Mouse (Mus musculus) erythroid progenitor cell, adult 5-6 weeks (primary cell): Measurements from ENCODE around the gene Hipk2. TPM values are rescaled to one million over a fixed set of nuclear protein-coding genes. Genes with fewer than 3 reads are reported as not detected.
A peak's percentile ranks its signal among the peaks of the same experiment; 100 is the strongest.

Source experiments
- ATAC-seq: replicated peaks from 2 replicates; pipeline ENCODE4 v1.8.0; 2016; ENCODE audit warnings: moderate number of reproducible peaks, mild to moderate bottlenecking, moderate TSS enrichment, inconsistent platforms; ENCODE audit not compliant: poor library complexity, low FRiP score, severe bottlenecking
- total RNA-seq, 2 experiments: library from RNA; stranded (forward) in 1 of 2; stranded (reverse) in 1 of 2; fragments of 150-400 nt in 1 of 2; fragments of 186-747, 209-891 nt in 1 of 2; gene quantifications; 2 replicates each; pipeline versions ENCODE4 v1.2.3 to v1.2.4; 2015 to 2017; ENCODE audit warnings: low replicate concordance in 2 of 2

The Hipk2 gene
- total RNA-seq, 2 experiments from 2014 or later, result 160 to 280 TPM

DNA sequence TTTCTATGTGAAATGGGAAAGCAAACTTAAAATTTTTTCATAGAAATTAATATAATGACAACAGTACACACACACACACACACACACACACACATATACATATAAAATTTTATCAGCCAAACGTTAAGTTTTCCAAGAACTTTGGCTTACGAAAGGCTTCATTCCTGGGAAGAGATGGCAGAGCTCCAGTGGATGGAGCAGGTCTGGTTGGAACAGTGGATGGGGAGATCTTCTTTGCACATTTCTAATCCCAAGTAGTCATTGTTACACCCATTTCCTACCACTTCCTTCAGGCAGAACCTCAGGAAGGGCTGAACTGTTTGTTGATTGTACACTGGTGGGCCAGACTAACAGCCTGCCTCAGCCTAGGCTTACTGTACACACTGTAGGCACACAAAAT lies 106.3 kb downstream of the Hipk2 start:
- ATAC-seq, result no peak

DNA sequence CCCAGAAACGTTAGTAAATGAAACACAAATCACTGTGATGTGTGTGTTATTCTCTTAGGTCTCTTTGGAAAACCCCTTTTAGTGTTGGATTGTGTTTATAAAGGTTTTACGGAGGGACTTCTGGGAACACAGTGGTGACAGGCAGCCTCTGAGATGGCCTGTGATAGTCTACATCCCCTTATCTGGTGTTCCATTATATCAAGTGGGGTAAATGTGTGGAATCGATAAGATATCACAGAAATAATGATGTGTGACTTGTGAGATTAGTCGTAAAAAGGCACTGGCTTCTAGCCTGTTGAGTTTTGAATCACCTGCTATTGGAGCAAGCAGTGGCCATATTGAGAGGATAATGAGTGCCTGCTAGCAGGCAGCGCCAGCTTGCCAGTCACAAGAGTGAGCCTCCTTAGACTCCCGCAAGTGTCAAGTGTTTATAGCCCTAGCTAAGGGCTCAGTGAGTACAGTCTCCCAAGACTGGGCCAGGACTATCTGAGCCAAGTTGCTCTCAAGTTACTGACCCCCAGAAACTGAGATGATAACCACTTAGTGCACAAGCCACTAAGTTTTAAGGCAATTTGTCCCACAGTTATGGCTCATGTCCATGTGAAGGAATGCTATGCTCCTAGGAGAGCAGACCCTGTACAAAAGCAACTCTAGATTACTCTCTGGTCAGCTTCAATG lies 113.2 kb downstream of the Hipk2 start:
- 0 out of 2 replicates have a peak, but pooled peaks have one; percentile 20 for ATAC-seq

DNA sequence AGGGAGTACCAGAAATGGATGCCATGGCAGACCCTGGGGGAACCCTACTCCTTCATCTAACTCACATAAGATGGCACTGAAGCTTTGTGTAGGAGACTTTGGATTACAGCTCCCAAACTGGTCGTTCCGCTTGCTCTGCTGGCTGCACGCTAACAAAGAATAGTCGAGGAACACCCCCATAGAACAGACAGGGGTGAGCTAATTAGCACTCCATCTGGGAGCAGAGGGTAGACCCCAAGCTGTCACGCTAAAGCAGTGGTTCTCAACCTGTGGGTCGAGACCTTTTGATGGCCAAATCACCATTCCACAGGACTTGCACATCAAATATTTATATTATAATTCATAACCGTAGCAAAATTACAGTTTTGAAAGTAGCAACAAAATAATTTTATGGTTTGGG lies 114.0 kb downstream of the Hipk2 start:
- ATAC-seq, result no peak

DNA sequence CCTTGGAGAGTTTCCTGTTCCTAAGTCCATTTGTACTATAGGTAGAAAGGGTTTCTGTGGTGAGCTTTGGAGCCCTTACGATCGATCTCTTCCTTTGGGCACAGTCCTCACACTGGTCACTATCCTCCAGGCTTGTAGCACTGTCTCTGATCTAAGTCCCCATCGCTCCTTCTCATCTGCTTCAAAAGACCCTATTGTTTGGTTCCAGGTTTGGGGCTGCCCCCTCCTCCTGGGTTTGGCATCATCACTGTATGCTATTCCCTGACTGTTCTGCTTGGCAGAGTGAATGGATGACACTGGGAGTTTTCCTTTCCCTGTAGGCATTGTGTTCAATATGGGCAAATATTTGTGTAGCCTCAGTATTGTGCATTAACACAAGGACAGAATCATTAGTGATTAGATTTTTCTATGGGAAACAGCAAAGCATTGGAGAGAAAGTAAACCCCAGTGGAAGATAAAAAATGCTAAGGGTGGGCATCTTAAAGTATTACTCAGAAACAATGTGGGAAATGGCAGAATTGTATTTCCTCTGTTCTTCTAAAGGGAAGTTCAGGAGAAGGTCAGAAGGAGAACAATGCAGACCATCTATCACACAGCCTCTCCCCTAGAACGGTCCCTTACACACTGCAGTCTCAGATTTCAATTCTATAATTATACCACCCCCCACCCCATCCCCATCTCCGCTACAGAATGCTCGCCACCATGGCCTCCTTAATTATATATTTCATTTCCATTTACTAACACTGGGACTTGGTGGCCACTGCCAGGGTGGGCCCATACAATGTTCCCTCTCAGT lies 114.9 kb downstream of the Hipk2 start:
- ATAC-seq, result no peak

DNA sequence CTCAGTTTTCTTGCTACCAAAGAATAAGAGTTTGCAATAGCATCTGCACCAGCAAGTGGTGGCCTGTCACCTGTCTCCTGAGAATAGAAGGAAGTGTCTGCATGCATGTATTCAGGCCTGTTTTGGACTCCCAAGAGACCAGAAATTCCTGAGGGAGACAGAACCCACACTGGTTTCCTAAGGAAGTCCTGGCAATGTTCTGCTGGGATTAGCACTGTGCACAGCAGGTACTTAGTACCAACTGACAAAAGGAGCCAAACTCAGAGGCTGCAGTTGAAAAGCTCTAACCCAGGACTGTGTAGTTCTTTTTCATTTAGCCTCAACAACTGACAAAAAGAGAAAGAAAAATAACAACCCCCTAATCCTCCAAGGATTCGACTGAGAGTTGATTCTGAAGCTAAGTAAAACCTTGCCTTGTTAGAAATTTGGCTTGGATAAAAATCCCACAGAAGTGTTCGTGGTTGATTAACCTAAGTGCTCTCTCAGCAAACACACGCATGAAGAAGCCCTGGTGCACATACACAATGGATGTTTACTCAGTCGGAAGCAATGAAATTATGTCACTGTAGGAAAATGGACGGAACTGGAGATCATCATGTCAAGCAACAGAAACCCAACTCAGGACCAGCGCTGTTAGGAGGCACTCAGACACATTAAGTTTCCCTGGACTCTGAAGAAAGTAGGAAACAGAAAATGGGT lies 115.9 kb downstream of the Hipk2 start:
- ATAC-seq, result no peak

DNA sequence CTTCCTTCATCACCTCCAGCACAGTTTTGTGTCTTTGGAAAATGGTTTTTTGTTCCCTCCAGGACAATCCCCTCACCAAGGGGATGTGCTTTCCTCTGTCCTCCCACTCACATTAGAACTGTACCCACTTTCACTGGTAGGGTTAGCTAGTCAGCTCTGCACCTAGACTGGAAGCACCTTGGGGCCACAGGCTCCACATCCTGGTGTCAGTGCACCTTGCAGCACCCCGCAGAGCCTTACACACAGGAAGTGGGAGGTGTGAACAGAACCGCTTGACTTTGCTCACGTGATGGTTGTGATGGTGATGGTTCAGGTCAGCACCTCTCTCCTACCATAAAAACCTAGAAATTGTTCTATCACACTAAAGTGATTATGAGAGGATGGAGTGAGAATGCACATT lies 116.8 kb downstream of the Hipk2 start:
- no peak for ATAC-seq

DNA sequence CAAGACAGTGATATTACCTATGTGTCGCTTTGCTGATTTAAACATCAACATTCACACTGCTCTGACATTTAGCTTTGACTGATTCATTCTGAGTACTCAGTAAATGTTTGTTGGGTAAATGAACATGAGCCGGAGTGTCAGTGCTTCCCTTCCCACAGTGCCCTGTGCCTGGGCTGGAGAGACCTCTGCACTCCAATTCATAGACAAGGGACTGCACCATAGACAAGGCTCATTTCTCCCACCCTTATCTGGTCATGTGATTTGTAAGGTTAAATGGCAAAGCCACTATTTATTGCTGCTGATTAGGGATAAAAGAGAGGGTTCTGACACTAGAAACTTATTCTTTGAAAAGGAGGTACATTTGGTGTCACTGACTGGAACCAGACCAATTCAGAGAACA lies 118.4 kb downstream of the Hipk2 start:
- no peak for ATAC-seq

DNA sequence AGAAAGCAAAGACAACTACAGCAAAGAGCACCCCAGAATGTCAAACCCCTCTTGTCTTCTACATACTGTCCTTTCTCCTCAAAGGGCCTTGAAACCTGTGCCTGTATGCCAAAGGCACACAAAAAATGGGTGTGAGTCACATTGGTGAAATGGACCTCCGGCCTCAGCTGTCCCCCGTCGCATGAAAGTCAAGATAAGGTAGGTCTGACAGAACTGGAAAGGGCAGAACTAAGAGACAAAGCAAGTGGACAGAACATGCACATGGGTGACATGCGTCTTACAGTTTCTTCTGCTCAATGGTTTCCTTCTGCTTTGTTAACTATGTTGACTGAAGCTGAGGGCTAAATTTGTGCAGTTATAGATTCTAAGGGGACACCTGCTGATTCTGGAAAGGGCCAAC lies 119.0 kb downstream of the Hipk2 start:
- no peak for ATAC-seq

DNA sequence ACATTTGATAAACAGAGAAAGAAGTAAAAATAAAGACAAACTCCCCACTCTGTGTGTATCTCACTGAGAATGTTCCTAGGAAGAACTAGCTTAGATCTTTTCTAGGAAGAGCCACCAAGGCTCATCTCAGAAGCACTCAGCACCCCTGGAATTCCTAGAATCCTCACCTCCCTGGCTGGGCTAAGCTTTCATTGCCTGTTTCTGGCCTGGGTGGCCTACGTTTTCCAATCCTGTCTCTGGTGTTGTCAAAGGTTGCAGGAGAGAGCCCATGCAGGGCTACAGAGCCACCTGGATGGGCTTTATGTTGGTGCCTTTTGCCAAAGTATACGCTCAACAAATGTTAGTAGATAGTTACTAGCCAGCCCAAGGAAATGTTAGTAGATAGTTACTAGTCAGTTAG lies 120.0 kb downstream of the Hipk2 start:
- ATAC-seq, result no peak

DNA sequence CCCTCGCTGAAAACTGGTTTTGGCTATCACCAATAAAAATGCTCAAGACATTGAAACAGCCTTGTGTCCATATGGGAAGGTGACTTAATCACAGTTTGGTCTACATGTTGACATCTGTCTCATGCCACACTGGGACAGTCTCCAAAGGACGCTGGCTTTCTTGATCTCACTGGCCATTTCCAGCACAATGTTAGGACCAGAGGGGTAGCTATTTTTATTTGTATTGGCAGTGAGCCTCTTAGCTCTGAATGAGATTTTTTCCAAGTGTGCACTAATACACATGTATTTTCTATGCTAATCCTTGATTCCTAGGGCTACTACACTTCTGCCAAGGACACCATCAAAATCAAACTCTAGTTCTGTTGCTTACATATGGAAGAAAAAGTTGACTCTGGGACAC lies 120.8 kb downstream of the Hipk2 start:
- ATAC-seq, result no peak

DNA sequence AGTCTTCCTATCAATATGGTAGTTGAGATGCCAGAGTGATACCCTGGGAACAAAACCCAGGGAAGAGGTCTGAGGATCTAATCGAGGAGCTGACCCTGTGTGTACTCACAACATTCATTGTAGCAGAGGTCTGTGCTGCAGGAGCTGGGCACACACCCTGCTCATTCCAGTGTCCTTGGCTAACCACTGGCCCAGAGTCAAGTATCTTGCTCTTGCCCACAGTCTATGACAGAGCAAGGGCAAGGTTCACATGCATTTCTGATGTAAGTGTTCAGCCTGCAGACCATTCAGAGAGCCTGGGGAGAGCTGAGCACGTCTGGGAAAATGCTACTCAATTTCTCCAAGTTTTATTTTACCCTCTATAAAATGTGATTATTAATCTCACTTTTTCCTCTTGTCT lies 122.2 kb downstream of the Hipk2 start:
- no peak for ATAC-seq

DNA sequence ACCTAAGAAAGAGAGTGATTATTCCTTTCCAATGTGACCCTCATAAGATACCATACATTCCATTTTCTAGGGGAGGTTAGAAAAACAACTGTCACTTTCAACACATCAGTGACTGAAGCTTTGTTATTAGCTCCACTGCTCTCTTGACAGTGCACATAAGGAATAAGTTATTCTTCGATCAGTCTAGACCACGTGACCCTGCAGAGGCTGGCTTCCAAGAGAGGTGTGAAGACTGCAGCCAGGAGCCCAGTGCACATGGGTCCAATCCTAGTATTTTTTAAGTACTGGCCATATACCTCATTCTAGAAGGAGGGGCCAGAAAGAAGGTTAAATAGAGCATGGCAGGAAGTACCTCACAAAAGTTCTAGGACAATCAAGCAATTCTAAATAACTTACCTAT lies 122.9 kb downstream of the Hipk2 start:
- no peak for ATAC-seq

DNA sequence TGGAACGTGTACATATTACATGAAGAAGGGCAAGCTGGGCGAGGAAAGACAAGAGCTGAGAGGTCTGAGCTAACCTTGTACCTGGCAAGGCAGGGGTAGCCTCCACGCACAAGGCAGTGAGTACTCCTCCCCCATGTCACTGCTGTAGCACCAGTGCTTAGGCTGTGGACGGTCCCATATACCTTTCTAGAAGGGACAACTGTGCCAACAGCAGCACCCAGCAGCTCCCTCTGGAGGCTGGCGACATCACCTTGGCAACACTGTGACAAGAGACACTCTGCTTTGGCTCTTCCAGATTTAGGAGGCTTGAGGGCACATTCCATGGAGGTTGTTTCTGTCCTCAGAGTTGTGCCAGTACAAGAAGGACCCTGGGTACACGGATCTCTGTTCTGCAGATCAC lies 123.5 kb downstream of the Hipk2 start:
- no peak for ATAC-seq

DNA sequence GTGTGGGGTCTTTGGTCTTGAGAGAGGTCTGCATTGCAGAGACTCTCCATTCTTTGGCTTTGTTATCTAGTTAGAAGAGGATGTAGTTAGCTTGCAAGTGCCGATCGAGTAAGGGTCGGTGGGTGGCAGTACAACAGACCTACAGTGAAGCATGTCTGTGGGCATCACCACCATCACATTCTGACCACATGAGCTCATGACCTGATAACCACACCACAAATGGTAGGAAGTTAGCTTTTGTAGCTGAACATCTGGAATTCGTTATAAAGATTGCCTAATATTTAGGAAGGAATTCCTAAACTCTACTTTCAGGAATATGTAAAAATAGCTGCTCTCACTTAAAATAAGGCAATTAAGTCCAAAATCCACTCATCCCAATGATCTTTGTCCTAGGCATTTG lies 127.9 kb downstream of the Hipk2 start:
- ATAC-seq, result no peak

DNA sequence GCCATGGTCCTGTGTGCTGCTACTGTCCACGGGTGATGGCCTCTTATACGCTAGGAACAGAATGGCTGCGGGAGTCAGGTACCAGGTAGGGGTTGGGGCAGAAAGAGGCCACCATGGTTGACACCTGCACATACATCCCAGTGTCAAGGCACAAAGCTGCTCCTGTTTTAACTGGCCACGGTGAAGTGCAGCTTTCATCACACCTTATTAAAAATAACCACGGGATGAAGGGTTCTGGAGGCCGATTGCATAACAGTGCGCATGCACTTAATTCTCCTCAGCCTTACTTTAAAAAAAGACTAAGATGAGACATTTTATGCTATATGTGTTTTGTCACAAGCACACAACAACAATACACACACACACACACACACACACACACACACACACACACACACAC lies 132.6 kb downstream of the Hipk2 start:
- no peak for ATAC-seq

DNA sequence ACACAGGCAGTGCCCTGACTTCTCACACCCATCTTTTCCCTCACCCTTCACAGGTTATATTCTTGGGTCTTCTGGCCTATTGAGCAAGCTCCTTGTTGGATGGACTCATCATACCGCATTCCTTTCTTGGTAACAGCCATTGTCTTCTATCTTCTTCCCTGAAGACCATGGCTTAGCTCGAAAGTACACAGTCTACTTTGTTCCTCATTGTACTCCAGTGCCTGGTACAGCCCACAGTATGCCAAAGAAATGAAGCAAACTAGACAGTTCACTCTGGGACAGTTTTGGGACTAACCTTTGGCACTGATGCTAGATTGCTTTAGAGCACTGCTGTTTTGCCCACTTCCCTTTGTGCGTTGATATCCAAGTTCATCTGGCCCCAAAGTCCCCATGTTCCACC lies 133.5 kb downstream of the Hipk2 start:
- ATAC-seq, result no peak

DNA sequence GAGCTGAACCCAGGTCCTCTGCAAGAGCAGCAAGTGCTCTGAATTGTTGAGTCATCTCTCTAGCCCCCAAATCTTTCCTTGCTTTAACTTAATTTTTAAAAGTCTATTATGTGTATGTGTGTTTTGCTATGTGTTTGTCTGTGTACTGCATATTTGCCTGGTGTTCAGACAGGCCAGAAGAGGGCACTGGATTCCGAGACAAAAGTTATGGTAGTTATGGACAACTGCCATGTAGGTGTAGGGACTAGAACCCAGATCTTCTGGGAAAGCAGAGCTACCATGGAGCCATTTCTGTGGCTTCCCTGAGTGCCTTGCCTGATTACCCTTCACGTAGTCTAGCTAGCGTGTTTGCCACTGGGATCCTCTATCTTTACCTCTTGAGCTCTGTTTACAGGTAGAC lies 134.9 kb downstream of the Hipk2 start:
- no peak for ATAC-seq

DNA sequence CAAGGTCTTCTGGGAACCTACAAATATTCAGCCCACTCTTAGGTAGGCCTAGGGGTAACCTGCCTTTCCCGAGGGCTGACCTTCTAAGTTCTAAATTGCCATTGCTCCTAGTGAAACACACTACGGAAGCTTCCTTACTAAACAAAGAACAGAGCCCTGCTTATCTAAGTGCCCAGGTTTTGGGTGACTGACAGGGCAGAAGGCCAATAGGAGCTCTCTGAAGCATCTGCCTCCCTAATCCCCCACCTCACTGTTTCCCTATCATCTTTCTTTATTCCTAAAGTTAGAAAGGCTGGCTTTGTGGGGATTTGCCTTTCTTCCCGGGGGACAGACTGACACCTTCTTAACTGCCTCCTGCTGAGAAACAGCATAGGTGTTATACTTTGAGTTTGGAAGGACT lies 136.7 kb downstream of the Hipk2 start:
- ATAC-seq, result no peak

DNA sequence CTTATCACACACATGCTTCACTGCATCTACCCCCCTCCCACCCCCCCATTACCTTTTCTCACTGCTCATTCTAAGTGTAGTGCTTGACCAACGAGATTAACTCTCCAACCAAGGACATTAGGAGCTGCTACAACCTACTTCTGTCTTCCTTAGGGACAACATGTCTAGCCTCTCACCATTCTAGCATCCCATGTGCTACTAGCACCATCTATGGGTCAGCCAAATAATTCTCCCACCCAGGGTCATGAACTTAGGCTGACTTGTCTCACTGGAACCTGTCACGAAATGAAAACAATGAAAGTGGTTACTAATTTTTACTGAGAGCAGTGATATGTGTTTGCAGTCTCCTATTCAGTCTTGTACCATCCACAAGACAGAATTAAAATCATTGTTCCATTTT lies 138.2 kb downstream of the Hipk2 start:
- ATAC-seq, result no peak

DNA sequence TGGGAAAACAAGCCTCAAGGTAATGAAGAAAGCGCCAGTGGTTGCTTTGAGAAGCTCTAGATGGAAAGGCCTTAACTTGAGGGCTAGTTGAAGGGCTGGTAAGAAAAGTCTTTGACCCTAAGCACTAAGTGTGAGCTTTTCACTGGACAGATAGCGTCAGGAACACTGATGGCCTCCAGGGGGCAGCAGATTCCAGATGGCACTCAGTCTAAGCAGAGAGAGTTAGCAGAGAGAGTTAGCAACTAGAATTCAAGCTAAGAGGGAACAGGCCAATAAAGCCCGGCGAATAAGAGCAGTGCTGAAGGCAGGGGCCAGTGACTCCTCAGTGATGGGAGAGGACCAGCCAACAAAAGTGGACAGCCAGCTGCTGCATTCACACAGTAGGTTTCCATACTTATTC lies 139.7 kb downstream of the Hipk2 start:
- ATAC-seq, result peak; percentile 85

DNA sequence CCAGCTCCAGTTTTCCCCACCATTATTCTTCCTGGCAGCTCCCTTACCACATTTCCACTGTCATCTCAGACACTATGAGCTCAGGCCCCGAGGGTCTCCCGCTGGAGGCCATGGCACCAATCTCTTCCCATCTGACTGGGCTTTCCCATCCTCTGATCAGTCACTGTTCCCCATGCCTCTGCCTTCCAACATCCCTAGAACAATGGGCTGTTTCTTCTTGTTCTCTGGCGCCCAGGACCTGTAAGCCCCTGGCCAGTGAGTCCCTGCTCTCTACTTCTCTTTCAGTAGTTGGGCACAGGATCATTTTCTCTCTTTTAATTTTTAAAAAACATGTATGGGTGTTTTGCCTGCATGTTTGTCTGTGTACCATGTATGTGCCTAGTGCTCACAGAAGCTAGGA lies 143.3 kb downstream of the Hipk2 start:
- no peak for ATAC-seq
